Mouse (Mus musculus) spleen, adult 2 months (tissue): ENCODE data around the gene Sstr4.

Experiments
- CTCF ChIP-seq: fragments of 200-500 bp; IDR thresholded peaks from 2 replicates; pipeline ENCODE4 v1.5.1; 2011; ENCODE audit warnings: mild to moderate bottlenecking, inconsistent platforms; ENCODE audit not compliant: insufficient read depth, insufficient read length, insufficient replicate concordance; ENCODE audit errors: extremely low read depth
- POLR2A ChIP-seq: fragments of 200-500 bp; IDR thresholded peaks from 2 replicates; pipeline ENCODE4 v1.6.1; 2011; ENCODE audit warnings: low read depth, low read length, inconsistent platforms

DNA sequence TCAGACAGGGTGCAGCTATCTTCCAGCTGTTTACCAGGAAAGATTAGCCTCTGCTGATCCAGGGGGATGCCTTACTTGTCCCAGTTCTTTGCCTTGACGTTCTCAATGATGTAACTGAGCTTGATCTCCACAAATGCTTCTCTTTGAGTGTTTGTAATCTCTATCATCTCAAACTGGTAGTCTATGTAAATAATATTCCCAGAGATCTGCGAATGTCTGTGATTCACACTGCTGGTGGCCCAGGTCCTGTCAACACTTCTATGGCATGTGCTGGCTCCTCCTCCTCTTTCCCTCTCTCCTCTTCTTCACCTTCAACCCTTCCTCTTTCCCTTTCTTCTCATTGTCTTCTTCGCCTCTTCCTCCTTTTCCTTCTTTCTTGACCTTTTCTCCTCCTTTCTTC is 24.0 kb downstream of the Sstr4 start:
- no peak for TF ChIP-seq POLR2A
- TF ChIP-seq CTCF: no peak
